Mouse (Mus musculus) kidney, postnatal 36 days (tissue): Measurements from ENCODE around the gene Gprc5d.

Experiments
- DNase-seq, 2 experiments: peaks; one replicate each; pipeline ENCODE4 v3.0.0; 2021 to 2022; ENCODE audit warnings: mixed read lengths in 2 of 2

Gene Gprc5d

DNA sequence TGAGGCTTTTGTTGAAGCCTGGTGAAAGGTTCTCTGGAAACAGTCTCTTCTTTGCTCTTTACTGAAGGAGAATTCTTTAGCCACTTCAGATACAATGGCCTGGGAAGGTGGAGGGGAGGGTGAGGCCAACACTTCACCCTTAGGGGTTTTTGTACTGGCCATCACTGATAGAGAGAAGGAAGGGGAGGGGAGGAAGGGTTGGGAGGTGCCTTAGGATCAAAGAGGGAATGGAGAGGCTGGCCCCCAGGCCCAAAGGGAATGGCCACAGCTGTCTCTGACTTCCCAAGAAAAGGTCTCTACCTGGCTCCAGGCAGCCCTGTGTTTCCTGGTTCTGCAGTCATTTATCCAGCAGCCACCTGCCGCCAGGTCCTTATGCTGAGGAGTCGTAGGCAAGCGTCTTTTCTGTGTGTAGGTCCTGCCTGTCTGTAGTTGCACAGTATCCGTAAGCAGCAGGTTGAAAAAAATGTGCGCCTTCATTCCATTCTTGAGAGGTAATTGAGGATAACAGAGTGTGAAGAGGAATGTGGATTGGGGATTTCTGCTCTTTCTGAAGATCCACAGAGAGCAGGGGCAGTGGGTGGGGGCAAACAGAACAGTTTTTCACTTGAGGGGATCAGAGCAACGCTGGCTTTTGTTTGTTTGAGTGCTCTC lies 51.2 kb downstream of the Gprc5d start:
- DNase-seq = no peak

DNA sequence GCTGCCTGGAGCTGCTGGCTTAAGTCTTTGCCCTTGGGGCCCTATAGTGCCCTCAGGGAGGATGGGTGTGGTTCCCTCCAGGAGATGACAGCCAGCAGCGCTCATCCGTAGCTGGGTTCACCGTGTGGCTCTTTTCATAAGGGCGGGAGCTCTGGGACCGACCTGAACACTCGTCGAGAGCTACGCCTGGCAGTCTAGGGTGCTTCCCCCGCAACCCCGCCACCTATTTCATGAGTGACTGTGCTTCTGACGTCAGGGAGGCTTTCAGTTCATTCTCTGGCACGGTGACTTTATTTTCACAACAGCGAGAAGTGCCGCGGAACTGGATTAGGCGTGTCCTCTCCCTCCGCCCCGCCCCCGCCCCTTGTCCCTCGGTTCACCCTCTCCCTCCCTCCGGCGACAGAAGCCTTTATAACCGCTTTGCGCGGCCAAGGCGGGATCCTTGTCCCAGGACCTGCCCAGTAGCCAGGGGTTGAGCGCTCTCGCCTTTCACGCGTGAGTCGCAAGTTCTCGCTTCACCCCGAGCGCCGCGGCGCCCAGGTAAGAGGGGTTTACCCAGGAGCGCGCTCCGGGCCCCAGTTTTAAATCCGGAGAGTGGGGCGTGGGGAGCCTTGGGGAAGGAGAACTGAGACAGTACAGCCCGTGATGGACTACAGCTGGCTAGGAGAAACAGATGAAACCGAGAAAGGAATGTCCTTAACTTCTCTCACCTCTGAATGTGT lies 52.7 kb downstream of the Gprc5d start, which contains the start of gene Gprc5a:
Gene Gprc5a (plus strand): TSS at position 416 of the 722 bp plus-strand sequence.
- DNase-seq = peak; percentile 59 to 62

DNA sequence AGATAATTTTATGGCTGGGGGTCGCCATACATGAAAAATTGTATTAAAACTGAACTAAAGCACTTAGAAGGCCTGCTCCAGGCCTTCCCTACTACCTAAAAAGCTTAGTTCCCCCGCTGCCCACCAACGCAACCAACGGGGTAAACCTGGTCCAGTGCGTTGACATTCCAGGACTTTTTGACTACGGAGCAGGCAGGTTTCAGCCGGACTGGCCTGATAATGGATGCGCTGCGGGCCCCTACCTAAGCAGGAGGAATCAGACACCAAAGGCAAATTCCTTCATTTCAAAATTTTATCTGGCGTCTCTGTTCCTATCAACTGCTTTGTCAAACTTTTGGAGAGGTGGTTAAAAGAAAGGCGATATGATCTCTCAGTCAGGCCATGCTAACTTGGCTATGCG lies 53.5 kb downstream of the Gprc5d start:
- DNase-seq = no peak

GRCm38 (mm10) chr6:135060728-135061127 lies 57.4 kb downstream of the Gprc5d start:
- no peak for DNase-seq
